Mouse (Mus musculus) embryo, embryonic 11.5 days (tissue): ENCODE data around the gene Etv5.

Source experiments
- DNase-seq: peaks from one replicate; pipeline ENCODE4 v3.0.0-alpha.2; 2012; ENCODE audit warnings: low read depth, low spot score

The Etv5 gene

DNA sequence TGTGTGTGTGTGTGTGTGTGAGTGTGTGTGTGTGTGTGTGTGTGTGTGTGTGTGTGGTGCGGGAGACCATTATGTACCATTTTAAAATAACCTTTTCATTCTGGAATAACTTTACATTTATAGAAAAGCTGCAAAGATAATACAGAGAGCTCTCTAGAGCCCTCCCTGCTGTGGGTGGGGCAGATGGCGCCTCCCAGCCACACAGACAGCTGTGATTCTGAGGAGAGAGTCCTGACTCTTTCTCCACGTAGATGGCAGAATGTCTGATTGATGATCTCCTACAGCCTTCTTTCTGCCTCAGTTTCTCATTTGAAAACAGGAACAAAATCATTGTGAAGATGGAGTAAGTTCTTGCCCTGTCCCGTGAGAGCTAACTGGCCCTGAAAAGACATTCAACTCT lies 91.5 kb downstream of the Etv5 start:
- no peak for DNase-seq

- DNase-seq: no peak
Measured at GRCm38 (mm10) chr16:22341236-22341671, 98.3 kb downstream of the Etv5 start.

GRCm38 (mm10) chr16:22335781-22336180 lies 103.7 kb downstream of the Etv5 start:
- no peak for DNase-seq
